Mouse (Mus musculus) lung, postnatal 0 days (tissue): Measurements from ENCODE around the gene Alk. TPM values are rescaled to one million over a fixed set of nuclear protein-coding genes. Genes with fewer than 3 reads are reported as not detected.

Experiments used
- ATAC-seq: fragments of 200-750 bp; cut with Nextera tagmentation; 2 replicates; pipeline ENCODE4 v1.8.0; 2017; ENCODE audit warnings: moderate library complexity
- DNase-seq: peaks from one replicate; pipeline ENCODE4 v3.0.0-alpha.2; 2016; ENCODE audit warnings: low spot score
- H3K27ac ChIP-seq: fragments of 300-500 bp; sonication (generic); 2 replicates; pipeline ENCODE4 v1.5.1; 2014; ENCODE audit warnings: antibody characterized with exemption, mild to moderate bottlenecking, low read length, mixed read lengths
- H3K27me3 ChIP-seq: fragments of 300-500 bp; sonication (generic); replicated peaks from 2 replicates; pipeline ENCODE4 v1.6.1; 2014; ENCODE audit warnings: low read length, mixed read lengths; ENCODE audit not compliant: insufficient read depth
- H3K36me3 ChIP-seq: fragments of 300-500 bp; sonication (generic); 2 replicates; pipeline ENCODE4 v1.6.1; 2014; ENCODE audit warnings: low read length, mixed read lengths; ENCODE audit not compliant: insufficient read depth
- H3K4me1 ChIP-seq: fragments of 300-500 bp; sonication (generic); 2 replicates; pipeline ENCODE4 v1.6.1; 2014; ENCODE audit warnings: antibody characterized with exemption, low read depth, low read length, mixed read lengths; ENCODE audit not compliant: insufficient read depth
- H3K4me2 ChIP-seq: fragments of 300-500 bp; sonication (generic); replicated peaks from 2 replicates; pipeline ENCODE4 v1.6.1; 2014; ENCODE audit warnings: low read depth, mild to moderate bottlenecking, low read length, moderate library complexity, mixed read lengths
- H3K4me3 ChIP-seq: fragments of 300-500 bp; sonication (generic); 2 replicates; pipeline ENCODE4 v1.5.1; 2014; ENCODE audit warnings: low read depth, low read length
- H3K9ac ChIP-seq: fragments of 300-500 bp; sonication (generic); replicated peaks from 2 replicates; pipeline ENCODE4 v1.6.1; 2014; ENCODE audit warnings: low read depth, mild to moderate bottlenecking
- H3K9me3 ChIP-seq: fragments of 300-500 bp; sonication (generic); 2 replicates; pipeline ENCODE4 v1.6.1; 2016; ENCODE audit warnings: low read length, mixed read lengths
- CTCF ChIP-seq: IDR thresholded peaks from 2 replicates; pipeline ENCODE4 v1.5.1; 2016; ENCODE audit warnings: antibody characterized with exemption, mild to moderate bottlenecking
- EP300 ChIP-seq: IDR thresholded peaks from 2 replicates; pipeline ENCODE4 v1.6.1; 2016; ENCODE audit warnings: antibody characterized with exemption, mild to moderate bottlenecking, control low read depth
- WGBS: fragments of 180-500 bp; shearing (Covaris S2); extraction: QIAGEN DNeasy Blood & Tissue Kit; methylation state at CpG from one replicate; pipeline ENCODE4 v1.1.7; 2014; 5-methylcytosine and 5-hydroxymethylcytosine counted together
- polyA plus RNA-seq: library from polyadenylated mRNA; unstranded; fragments of >200 nt; fragmentation: Nextera tagmentation; extraction: Ambion mirVana; gene quantifications from 2 replicates; pipeline ENCODE4 v1.2.1, GENCODE M21; 2015

The Alk gene
- polyA plus RNA-seq, 1 experiment from 2014 or later: not detected

DNA sequence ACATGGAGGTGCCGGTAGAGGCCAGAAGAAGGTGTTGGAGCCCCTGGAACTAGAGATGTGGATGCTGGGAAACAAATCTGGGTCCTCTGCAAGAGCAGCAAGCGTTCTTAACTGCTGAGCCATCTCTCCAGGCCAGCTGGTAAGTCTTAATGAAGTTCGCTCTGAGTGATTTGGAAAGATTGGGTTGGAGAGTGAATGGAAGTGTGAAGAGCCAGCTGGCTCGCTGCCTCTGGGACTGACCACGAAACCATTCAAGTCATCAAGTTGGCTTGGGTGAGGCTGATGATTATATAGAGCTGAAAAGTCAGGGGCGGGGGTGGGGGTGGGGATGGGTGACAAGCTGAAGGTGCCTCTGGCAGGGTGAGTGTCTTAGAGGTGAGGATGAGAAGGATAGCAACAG lies 599.1 kb downstream of the Alk start:
- TF ChIP-seq EP300 (no peak), CTCF (no peak)
- Histone ChIP-seq H3K27ac (no peak overlapping the region), H3K9ac (no peak overlapping the region), H3K4me1 (no peaks in the 10 kb centered on the region), H3K4me3 (no peak overlapping the region), H3K9me3 (no peaks in the 10 kb centered on the region), H3K27me3 (no peaks in the 10 kb centered on the region), H3K4me2 (no peak overlapping the region), H3K36me3 (no peaks in the 10 kb centered on the region)
- DNase-seq: peak; percentile 79
- ATAC-seq: peak; percentile 50
- WGBS: 59% methylated on average over 6 of the region's 6 CpGs

DNA sequence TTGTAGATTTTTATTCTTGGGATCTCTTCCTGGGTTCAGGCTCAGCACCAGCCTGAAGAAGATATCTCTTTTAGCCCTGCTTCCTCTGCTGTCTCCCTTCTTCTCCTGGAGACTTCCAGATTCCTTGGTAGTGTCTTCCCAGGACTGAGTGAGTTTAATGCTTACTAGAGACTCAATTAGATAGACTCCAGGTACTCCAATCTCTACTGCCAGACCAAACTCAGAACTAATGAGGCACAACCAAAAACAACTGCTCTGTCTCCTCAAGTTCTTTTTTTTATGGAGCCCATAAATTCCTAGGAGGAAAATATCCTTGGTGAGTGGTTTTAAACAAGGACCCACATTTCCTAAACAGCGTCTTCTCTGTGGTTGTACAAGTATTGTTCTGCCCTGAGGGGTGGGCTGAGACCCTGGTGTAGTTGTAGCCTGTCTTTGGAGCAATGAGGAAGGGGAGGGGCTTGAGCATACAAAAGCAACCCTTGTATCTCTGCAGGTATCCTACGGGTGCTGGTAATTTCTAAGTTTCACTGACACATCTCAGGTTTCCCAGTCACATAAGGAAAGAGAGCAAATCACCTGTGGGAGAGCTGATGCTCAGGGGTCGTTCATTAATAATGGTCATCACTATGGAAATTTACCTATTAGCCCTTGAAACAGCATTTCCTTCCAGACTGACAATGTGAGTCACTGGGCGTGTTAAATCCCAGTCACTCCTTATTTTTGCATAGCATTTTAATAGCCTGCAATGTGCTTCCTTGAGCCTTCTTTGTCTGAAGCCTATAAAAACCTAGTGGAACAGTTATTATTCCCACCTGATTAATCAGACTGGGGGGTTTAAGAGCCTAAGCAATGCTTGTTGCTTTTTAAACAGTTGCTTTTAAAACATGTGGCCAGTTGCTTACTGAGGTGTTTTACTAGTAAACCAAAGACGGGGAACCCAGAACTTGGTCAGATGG lies 604.6 kb downstream of the Alk start:
- H3K27me3 ChIP-seq: no peaks in the 10 kb centered on the region
- no peak overlapping the region for H3K27ac ChIP-seq
- H3K4me3 ChIP-seq: no peak overlapping the region
- no peak overlapping the region for H3K9ac ChIP-seq
- TF ChIP-seq CTCF (no peak), EP300 (no peak)
- H3K4me1 ChIP-seq: no peaks in the 10 kb centered on the region
- no peaks in the 10 kb centered on the region for H3K9me3 ChIP-seq
- 72% methylated on average over 5 of the region's 5 CpGs for WGBS
- no peak for DNase-seq
- ATAC-seq: no peak
- no peaks in the 10 kb centered on the region for H3K36me3 ChIP-seq
- H3K4me2 ChIP-seq: no peak overlapping the region

DNA sequence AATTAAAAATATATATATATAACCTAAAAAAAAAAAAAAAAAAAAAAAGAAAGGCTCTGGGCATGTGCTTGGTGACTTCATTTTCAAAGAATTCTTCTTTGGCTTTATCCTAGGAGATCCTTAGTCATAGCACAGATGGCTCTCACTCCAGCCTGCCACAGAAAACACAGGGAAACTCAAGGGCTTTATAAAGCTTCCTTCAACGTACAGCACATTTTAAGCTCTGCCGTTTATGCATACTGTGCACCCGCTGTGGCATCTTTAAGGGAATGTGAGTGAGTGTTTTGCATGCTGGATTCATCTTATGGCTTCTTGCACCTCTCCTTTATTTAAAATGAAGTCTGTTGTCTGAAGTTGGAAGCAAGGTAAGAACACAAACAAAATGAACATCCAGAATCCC lies 606.7 kb downstream of the Alk start:
- Histone ChIP-seq H3K27me3 (no peaks in the 10 kb centered on the region), H3K9ac (no peak overlapping the region), H3K4me3 (no peak overlapping the region), H3K9me3 (no peaks in the 10 kb centered on the region), H3K27ac (no peak overlapping the region), H3K4me2 (no peak overlapping the region), H3K4me1 (no peaks in the 10 kb centered on the region), H3K36me3 (no peaks in the 10 kb centered on the region)
- no peak for TF ChIP-seq EP300
- 67% methylated on average over 3 of the region's 3 CpGs for WGBS
- peak; percentile 12 for DNase-seq
- ATAC-seq: no peak

DNA sequence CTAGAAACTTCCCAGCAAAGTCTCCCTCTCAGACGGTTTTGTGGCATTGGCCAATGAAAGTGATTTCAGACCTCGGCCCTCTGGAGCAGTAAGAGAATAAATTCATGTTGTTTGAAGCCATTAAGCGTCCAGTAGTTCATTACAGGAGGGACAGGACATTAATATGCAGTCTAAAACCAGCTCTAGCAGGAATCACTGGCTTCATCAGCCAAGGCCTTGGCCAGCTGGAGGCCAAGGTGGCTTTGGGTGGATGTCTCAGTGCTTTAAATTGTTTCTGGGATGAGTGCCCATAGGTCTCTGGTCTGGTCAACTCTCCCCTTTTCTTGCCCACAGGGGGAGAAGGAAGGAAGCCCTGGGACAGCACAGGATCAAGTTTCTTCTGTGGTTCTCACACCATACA lies 608.9 kb downstream of the Alk start:
- ATAC-seq: no peak
- no peaks in the 10 kb centered on the region for H3K9me3 ChIP-seq
- H3K27ac ChIP-seq: no peak overlapping the region
- H3K36me3 ChIP-seq: no peaks in the 10 kb centered on the region
- no peak for DNase-seq
- no peaks in the 10 kb centered on the region for H3K27me3 ChIP-seq
- no peak overlapping the region for H3K4me3 ChIP-seq
- TF ChIP-seq CTCF: no peak
- no peak overlapping the region for H3K9ac ChIP-seq
- 73% methylated on average over 3 of the region's 3 CpGs for WGBS
- no peak overlapping the region for H3K4me2 ChIP-seq
- H3K4me1 ChIP-seq: no peaks in the 10 kb centered on the region

DNA sequence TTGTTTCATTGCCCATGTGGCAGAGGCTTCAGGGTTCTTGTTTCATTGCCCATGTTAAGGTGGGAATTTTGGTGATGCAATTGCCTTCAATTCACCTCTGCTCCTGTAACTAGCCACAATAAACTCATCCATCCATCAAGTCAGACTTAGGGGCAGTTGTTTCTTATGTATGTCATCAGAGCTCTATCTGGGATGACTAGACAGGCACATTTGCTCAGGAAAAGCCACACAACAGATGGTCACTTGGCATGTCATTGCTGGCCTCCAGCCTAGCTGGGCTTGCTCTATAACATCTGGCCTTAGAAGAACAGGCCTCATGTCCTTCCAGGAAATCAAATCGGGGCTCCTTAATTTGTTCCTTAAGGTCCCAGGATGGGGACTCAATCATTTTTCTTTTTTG lies 610.3 kb downstream of the Alk start:
- Histone ChIP-seq H3K4me2 (no peak overlapping the region), H3K36me3 (no peaks in the 10 kb centered on the region), H3K9ac (no peak overlapping the region), H3K4me3 (no peak overlapping the region), H3K9me3 (no peaks in the 10 kb centered on the region), H3K4me1 (no peaks in the 10 kb centered on the region), H3K27me3 (no peaks in the 10 kb centered on the region), H3K27ac (no peak overlapping the region)
- peak; percentile 53 for DNase-seq
- peak; percentile 66; the same call in 1 of the 2 replicates for ATAC-seq
- WGBS: 66% methylated on average over 1 of the region's 1 CpGs
- no peak for TF ChIP-seq EP300
- TF ChIP-seq CTCF: no peak

DNA sequence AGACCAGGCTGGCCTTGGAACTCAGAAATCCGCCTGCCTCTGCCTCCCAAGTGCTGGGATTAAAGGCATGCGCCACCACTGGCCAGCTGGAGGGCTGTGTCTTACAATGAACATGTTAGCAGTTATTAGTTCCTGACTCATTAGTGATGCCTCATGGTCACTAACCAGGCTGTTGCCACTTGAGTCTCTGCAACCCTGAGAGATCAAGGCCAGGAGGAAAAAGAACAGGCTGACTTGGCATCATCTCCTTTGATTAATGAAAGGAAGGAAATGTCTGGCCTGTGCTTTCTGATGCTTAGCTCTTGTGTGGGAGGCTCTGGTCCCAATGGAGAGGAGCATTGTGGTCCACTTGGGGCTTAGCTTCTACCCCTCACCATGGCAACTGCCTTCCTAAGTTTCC lies 611.4 kb downstream of the Alk start:
- H3K27ac ChIP-seq: no peak overlapping the region
- no peaks in the 10 kb centered on the region for H3K9me3 ChIP-seq
- H3K9ac ChIP-seq: no peak overlapping the region
- H3K4me1 ChIP-seq: no peaks in the 10 kb centered on the region
- H3K27me3 ChIP-seq: no peaks in the 10 kb centered on the region
- TF ChIP-seq CTCF: no peak
- TF ChIP-seq EP300: no peak
- H3K4me3 ChIP-seq: no peak overlapping the region
- DNase-seq (no peak), ATAC-seq (no peak)
- no peak overlapping the region for H3K4me2 ChIP-seq
- no peaks in the 10 kb centered on the region for H3K36me3 ChIP-seq
- WGBS: 93% methylated on average over 2 of the region's 2 CpGs
